Mouse (Mus musculus) limb, embryonic 14.5 days (tissue): ENCODE data around the gene Csf2rb2. TPM values are rescaled to one million over a fixed set of nuclear protein-coding genes. Genes with fewer than 3 reads are reported as not detected.

Experiments used
- ATAC-seq: fragments of 200-750 bp; cut with Nextera tagmentation; 2 replicates; pipeline ENCODE4 v1.8.0; 2017; ENCODE audit warnings: low read depth, moderate number of reproducible peaks, moderate TSS enrichment; ENCODE audit not compliant: low FRiP score
- DNase-seq: peaks from one replicate; pipeline ENCODE4 v3.0.0-alpha.2; 2015; ENCODE audit warnings: low spot score
- H3K27ac ChIP-seq: fragments of 300-500 bp; sonication (generic); replicated peaks from 2 replicates; pipeline ENCODE4 v1.5.1; 2014; ENCODE audit warnings: low read depth, mild to moderate bottlenecking, low read length, moderate library complexity, mixed read lengths
- H3K27me3 ChIP-seq: fragments of 300-500 bp; sonication (generic); 2 replicates; pipeline ENCODE4 v1.6.1; 2014; ENCODE audit warnings: low read length, mixed read lengths; ENCODE audit not compliant: control insufficient read depth, insufficient read depth
- H3K36me3 ChIP-seq: fragments of 300-500 bp; sonication (generic); 2 replicates; pipeline ENCODE4 v1.6.1; 2014; ENCODE audit warnings: mild to moderate bottlenecking, low read length, moderate library complexity, mixed read lengths; ENCODE audit not compliant: control insufficient read depth, insufficient read depth
- H3K4me1 ChIP-seq: fragments of 300-500 bp; sonication (generic); 2 replicates; pipeline ENCODE4 v1.6.1; 2014; ENCODE audit warnings: antibody characterized with exemption, low read length, mixed read lengths; ENCODE audit not compliant: control insufficient read depth, insufficient read depth
- H3K4me2 ChIP-seq: fragments of 300-500 bp; sonication (generic); replicated peaks from 2 replicates; pipeline ENCODE4 v1.6.1; 2014; ENCODE audit warnings: low read depth, mild to moderate bottlenecking, low read length, moderate library complexity; ENCODE audit not compliant: severe bottlenecking
- H3K4me3 ChIP-seq: fragments of 300-500 bp; sonication (generic); replicated peaks from 2 replicates; pipeline ENCODE4 v1.5.1; 2014; ENCODE audit warnings: low read length
- H3K9ac ChIP-seq: fragments of 300-500 bp; sonication (generic); 2 replicates; pipeline ENCODE4 v1.6.1; 2014; ENCODE audit warnings: mild to moderate bottlenecking, low read depth, low read length, moderate library complexity; ENCODE audit not compliant: severe bottlenecking
- H3K9me3 ChIP-seq: fragments of 300-500 bp; sonication (generic); 2 replicates; pipeline ENCODE4 v1.6.1; 2016; ENCODE audit warnings: low read length; ENCODE audit not compliant: control insufficient read depth
- POLR2A ChIP-seq: fragments of 200-500 bp; IDR thresholded peaks from 2 replicates; pipeline ENCODE4 v1.8.0; 2012; ENCODE audit warnings: inconsistent platforms, mild to moderate bottlenecking, moderate library complexity, borderline replicate concordance; ENCODE audit not compliant: insufficient read depth, insufficient read length; ENCODE audit errors: extremely low read depth
- WGBS: fragments of 180-500 bp; shearing (Covaris S2); extraction: QIAGEN DNeasy Blood & Tissue Kit; methylation state at CpG from one replicate; pipeline ENCODE4 v1.1.7; 2014; 5-methylcytosine and 5-hydroxymethylcytosine counted together
- polyA plus RNA-seq, 2 experiments: library from polyadenylated mRNA; depleted of rRNA in 1 of 2; stranded (reverse) in 1 of 2; unstranded in 1 of 2; fragments of >200 nt; fragmentation: Nextera tagmentation in 1 of 2; extraction: Ambion mirVana in 1 of 2; gene quantifications; 2 replicates each; pipeline versions ENCODE4 v1.2.1 to v1.2.3; 2012 to 2014

Gene Csf2rb2
- polyA plus RNA-seq, 2 experiments = 0.59 to 1.6 TPM

GRCm38 (mm10) chr15:78309865-78310264 lies 4.3 kb upstream of the Csf2rb2 start:
- Histone ChIP-seq H3K9ac (no peak overlapping the region), H3K9me3 (no peaks in the 10 kb centered on the region), H3K27ac (no peak overlapping the region), H3K4me1 (no peaks in the 10 kb centered on the region), H3K36me3 (no peaks in the 10 kb centered on the region), H3K27me3 (no peaks in the 10 kb centered on the region), H3K4me3 (no peak overlapping the region), H3K4me2 (no peak overlapping the region)
- DNase-seq = no peak
- 11% methylated on average over 5 of the region's 5 CpGs for WGBS
- no peak for ATAC-seq
- TF ChIP-seq POLR2A = no peak

DNA sequence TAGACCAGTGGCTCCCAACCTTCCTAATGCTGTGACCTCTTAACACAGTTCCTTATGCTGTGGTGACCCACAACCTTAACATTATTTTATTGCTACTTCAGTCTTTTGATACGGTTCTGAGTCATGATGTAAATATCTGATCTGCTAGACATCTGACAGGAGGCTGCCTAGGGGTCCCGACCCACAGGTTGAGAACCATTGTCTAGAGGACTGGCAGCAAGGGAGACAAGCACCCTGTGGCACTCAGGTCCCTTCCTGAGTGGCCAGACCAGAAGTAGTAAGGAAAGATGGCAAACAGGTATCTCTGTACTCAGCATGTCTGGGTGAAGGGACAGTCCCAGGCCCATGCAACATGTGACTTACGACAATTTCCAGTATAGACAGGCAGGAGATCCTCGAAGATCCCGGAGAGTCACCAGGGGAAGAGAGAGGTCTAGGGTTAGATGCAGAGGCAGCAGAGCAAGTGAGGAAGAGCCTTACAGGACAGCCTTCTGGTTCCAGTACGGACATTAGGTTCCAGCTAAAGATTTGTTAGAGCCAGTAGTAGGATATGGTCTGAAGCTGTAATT lies 1.8 kb downstream of the Csf2rb2 start:
- Histone ChIP-seq H3K9me3 (no peaks in the 10 kb centered on the region), H3K4me3 (no peak overlapping the region), H3K4me2 (no peak overlapping the region), H3K27ac (no peak overlapping the region), H3K4me1 (no peaks in the 10 kb centered on the region), H3K27me3 (no peaks in the 10 kb centered on the region), H3K36me3 (no peaks in the 10 kb centered on the region), H3K9ac (no peak overlapping the region)
- DNase-seq (no peak), ATAC-seq (no peak)
- no peak for TF ChIP-seq POLR2A
- 84% methylated on average over 6 of the region's 6 CpGs for WGBS

GRCm38 (mm10) chr15:78302718-78303117 lies 2.8 kb downstream of the Csf2rb2 start:
- 96% methylated on average over 4 of the region's 4 CpGs for WGBS
- Histone ChIP-seq H3K36me3 (no peaks in the 10 kb centered on the region), H3K4me3 (no peak overlapping the region), H3K4me1 (no peaks in the 10 kb centered on the region), H3K27me3 (no peaks in the 10 kb centered on the region), H3K9ac (no peak overlapping the region), H3K9me3 (no peaks in the 10 kb centered on the region), H3K27ac (no peak overlapping the region), H3K4me2 (no peak overlapping the region)
- no peak for ATAC-seq
- TF ChIP-seq POLR2A = no peak
- no peak for DNase-seq

GRCm38 (mm10) chr15:78300773-78301172 lies 4.7 kb downstream of the Csf2rb2 start:
- Histone ChIP-seq H3K9ac (no peak overlapping the region), H3K27ac (no peak overlapping the region), H3K9me3 (no peaks in the 10 kb centered on the region), H3K4me3 (no peak overlapping the region), H3K36me3 (no peaks in the 10 kb centered on the region), H3K4me2 (no peak overlapping the region), H3K4me1 (no peaks in the 10 kb centered on the region), H3K27me3 (no peaks in the 10 kb centered on the region)
- TF ChIP-seq POLR2A = no peak
- ATAC-seq = no peak
- DNase-seq = no peak

DNA sequence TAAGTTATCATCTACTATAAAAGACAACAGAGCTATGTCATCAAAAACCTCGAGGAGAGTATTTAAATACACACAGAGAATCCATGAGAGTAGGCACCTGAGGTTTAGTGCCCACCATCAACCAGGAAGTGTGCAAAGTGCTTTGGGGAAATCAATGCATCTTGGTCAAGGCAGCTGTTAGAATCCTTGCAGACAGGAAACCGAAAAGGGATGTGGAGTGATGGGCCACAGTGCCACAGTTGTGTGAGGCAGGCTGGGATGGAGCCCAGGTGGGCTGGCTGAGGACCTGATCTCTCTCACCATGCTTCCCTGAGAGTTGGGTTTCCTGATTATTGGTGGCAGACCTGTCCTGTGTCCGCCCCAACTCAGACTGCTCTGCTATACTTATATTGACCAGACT lies 5.9 kb downstream of the Csf2rb2 start:
- 75% methylated on average over 3 of the region's 3 CpGs for WGBS
- ATAC-seq = no peak

DNA sequence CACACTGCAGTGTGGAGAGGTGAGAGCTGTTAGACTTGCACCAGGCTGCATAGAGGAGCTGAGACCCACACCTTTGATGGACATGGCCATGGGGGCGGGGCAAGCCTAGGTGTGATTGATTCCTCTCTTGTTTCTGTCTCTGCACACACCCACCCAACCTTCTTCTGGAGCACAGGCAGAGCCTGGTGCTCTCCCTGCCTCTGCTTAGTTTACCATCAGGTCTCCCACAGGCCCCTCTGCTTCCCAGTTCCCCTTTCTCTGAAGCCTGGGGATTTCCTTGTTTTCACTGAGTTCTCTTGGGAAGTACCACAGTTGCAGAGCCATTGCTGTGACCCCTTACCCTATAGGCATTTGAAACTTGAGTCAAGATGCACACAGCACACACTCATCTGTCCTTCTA lies 7.0 kb downstream of the Csf2rb2 start:
- no peak for DNase-seq
- Histone ChIP-seq H3K4me1 (no peaks in the 10 kb centered on the region), H3K27ac (no peak overlapping the region), H3K27me3 (no peaks in the 10 kb centered on the region), H3K9ac (no peak overlapping the region), H3K9me3 (no peaks in the 10 kb centered on the region), H3K4me3 (no peak overlapping the region), H3K36me3 (no peaks in the 10 kb centered on the region), H3K4me2 (no peak overlapping the region)
- no peak for TF ChIP-seq POLR2A
- whole genome bisulfite sequencing = 77% methylated on average over 1 of the region's 1 CpGs
- ATAC-seq = no peak

More for the DNA sequence above, 5.9 kb downstream of the Csf2rb2 start:
- Histone ChIP-seq H3K4me1 (no peaks in the 10 kb centered on the region), H3K27me3 (no peaks in the 10 kb centered on the region), H3K4me2 (no peak overlapping the region), H3K27ac (no peak overlapping the region), H3K9ac (no peak overlapping the region), H3K36me3 (no peaks in the 10 kb centered on the region), H3K9me3 (no peaks in the 10 kb centered on the region), H3K4me3 (no peak overlapping the region)
- TF ChIP-seq POLR2A = no peak
- DNase-seq = no peak
